Mouse (Mus musculus) heart, embryonic 15.5 days (tissue): ENCODE measurements around the gene Gphn. TPM values are rescaled to one million over a fixed set of nuclear protein-coding genes. Genes with fewer than 3 reads are reported as not detected.

ENCODE experiments used
- ATAC-seq: fragments of 200-750 bp; cut with Nextera tagmentation; replicated peaks from 2 replicates; pipeline ENCODE4 v1.8.0; 2017; ENCODE audit warnings: low read depth, moderate TSS enrichment; ENCODE audit not compliant: insufficient number of reproducible peaks, insufficient read depth, low FRiP score
- H3K27ac ChIP-seq: fragments of 300-500 bp; sonication (generic); 2 replicates; pipeline ENCODE4 v1.5.1; 2015; ENCODE audit warnings: mild to moderate bottlenecking, inconsistent platforms
- H3K27me3 ChIP-seq: fragments of 300-500 bp; sonication (generic); 2 replicates; pipeline ENCODE4 v1.6.1; 2015; ENCODE audit warnings: inconsistent platforms
- H3K36me3 ChIP-seq: fragments of 300-500 bp; sonication (generic); 2 replicates; pipeline ENCODE4 v1.6.1; 2015; ENCODE audit warnings: mild to moderate bottlenecking, inconsistent platforms
- H3K4me1 ChIP-seq: fragments of 300-500 bp; sonication (generic); replicated peaks from 2 replicates; pipeline ENCODE4 v1.6.1; 2015; ENCODE audit warnings: inconsistent platforms
- H3K4me2 ChIP-seq: fragments of 300-500 bp; sonication (generic); 2 replicates; pipeline ENCODE4 v1.6.1; 2015; ENCODE audit warnings: inconsistent platforms, mild to moderate bottlenecking, moderate library complexity
- H3K4me3 ChIP-seq: fragments of 300-500 bp; sonication (generic); 2 replicates; pipeline ENCODE4 v1.5.1; 2015; ENCODE audit warnings: mild to moderate bottlenecking, inconsistent platforms
- H3K9ac ChIP-seq: fragments of 300-500 bp; sonication (generic); 2 replicates; pipeline ENCODE4 v1.6.1; 2015; ENCODE audit warnings: mild to moderate bottlenecking, inconsistent platforms
- H3K9me3 ChIP-seq: fragments of 300-500 bp; sonication (generic); replicated peaks from 2 replicates; pipeline ENCODE4 v1.6.1; 2016; ENCODE audit warnings: inconsistent platforms
- WGBS: fragments of 180-500 bp; shearing (Covaris S2); methylation state at CpG from one replicate; pipeline ENCODE4 v1.1.7; 2015; ENCODE audit warnings: mixed read lengths; 5-methylcytosine and 5-hydroxymethylcytosine counted together
- polyA plus RNA-seq: library from polyadenylated mRNA; unstranded; fragments of >200 nt; fragmentation: Nextera tagmentation; extraction: Ambion mirVana; gene quantifications from 2 replicates; pipeline ENCODE4 v1.2.1, GENCODE M21; 2015

The Gphn gene
- polyA plus RNA-seq, 1 experiment from 2014 or later: 11.8 TPM

GRCm38 (mm10) chr12:78645282-78645681 lies 419.1 kb downstream of the Gphn start:
- H3K36me3 ChIP-seq: no peaks in the 10 kb centered on the region
- H3K4me1 ChIP-seq: 0 out of 2 replicates have a peak, but pooled peaks cover 2% of the 10 kb centered on the region
- WGBS: 83% methylated on average over 1 of the region's 1 CpGs
- H3K9me3 ChIP-seq: no peaks in the 10 kb centered on the region
- no peaks in the 10 kb centered on the region for H3K27me3 ChIP-seq
- no peak overlapping the region for H3K27ac ChIP-seq
- no peak overlapping the region for H3K9ac ChIP-seq
- no peak overlapping the region for H3K4me2 ChIP-seq
- no peak for ATAC-seq
- H3K4me3 ChIP-seq: no peak overlapping the region

DNA sequence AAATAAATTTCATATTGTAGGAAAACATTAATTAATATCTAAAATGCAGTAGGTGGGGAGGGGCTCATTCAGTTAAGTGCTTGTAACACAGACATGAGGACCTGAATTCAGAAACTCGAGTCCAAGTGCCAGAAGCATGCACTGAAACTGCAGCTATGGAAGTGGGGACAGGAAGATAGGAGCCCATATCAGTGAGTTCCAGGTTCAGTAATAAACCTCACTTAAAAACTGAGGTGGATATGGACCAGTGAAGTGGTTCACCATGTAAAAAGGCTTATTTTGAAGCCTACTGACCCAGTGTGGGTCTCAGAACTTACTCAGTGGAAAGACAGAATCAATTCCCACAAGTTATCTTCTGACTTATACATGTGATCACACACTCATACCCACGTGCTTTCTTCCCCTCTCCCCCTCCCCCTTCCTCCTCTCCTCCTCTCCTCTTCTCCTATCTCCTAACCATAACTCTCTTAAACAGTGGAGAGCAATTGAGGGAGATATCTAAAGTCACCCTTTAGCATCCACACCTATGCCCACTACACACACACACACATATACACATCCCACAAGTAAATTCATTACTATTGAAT lies 433.6 kb downstream of the Gphn start:
- 37% methylated on average over 2 of the region's 2 CpGs for WGBS
- ATAC-seq: no peak
- H3K4me3 ChIP-seq: no peak overlapping the region
- H3K9me3 ChIP-seq: no peaks in the 10 kb centered on the region
- H3K36me3 ChIP-seq: no peaks in the 10 kb centered on the region
- no peak overlapping the region for H3K9ac ChIP-seq
- H3K4me1 ChIP-seq: no peaks in the 10 kb centered on the region
- no peak overlapping the region for H3K27ac ChIP-seq
- no peaks in the 10 kb centered on the region for H3K27me3 ChIP-seq
- H3K4me2 ChIP-seq: no peak overlapping the region

DNA sequence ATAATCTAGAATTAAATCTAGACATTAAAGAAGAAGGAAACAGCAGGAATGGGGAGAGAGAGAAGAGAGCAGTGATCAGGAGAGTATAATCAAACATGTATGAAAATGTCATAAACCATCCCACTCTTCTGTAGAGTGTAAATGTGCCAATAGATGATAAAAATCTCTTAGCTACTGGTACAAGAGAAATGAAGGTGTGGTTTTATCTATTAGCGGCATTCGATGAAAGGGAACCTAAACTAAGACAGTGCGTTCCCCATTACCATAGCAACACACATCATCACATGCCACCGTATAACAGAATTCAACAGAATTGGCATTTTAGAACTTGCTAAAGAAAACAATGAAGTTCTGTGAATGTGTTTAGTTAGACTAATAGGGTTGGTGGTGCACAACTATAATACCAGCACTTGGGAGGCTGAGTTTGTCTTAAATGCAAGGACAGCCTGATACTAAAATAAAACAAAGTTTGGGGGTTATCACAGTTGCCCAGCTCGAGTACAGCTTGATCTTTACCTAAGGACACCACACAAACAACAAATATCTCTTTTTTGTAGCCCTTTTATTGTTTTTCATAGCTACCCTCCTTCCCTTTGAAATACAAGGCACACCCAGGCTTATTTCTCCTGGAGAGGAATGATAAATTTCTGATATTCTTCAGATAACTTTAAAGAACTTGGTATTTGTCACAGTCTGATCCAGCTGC lies 452.1 kb downstream of the Gphn start:
- no peak overlapping the region for H3K27ac ChIP-seq
- H3K27me3 ChIP-seq: no peaks in the 10 kb centered on the region
- 84% methylated on average over 5 of the region's 5 CpGs for WGBS
- no peak overlapping the region for H3K9ac ChIP-seq
- no peak for ATAC-seq
- H3K4me1 ChIP-seq: no peaks in the 10 kb centered on the region
- no peak overlapping the region for H3K4me2 ChIP-seq
- H3K36me3 ChIP-seq: no peaks in the 10 kb centered on the region
- no peaks in the 10 kb centered on the region for H3K9me3 ChIP-seq
- no peak overlapping the region for H3K4me3 ChIP-seq

DNA sequence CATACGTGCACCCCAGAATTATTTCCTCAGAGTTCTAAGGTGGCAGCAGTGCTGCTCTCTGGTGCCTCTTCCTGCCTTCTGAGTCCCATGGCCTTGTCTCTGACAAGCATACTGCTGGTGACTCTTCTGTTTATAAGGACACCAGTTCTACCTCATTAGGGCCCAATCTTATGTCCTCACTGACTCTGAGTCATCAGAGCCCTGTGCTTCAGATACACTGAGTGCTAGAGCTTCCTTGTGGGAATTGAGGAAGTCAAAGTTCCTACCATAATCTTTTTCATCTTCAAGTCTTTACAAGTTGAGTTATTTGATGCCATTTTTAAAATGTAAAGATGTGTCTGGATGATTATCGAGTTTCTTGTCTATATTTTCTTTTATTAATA lies 452.6 kb downstream of the Gphn start:
- no peaks in the 10 kb centered on the region for H3K36me3 ChIP-seq
- no peak for ATAC-seq

DNA sequence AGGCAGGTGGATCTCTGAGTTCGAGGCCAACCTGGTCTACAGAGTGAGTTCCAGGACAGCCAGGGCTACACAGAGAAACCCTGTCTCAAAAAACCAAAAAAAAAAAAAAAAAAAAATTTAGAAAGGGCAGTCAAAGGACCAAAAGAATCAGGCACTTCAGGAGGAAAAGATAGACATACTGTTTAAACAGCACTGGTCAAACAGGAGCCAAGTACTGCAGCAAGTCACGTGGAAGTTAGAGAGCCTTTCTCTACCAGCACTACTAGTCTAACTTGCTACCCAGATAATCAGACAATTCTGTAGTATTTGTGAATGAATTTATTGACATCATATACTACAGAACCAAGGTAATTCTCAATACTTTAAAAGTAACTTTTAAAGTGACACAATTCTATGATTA lies 454.9 kb downstream of the Gphn start:
- Histone ChIP-seq H3K9ac (no peak overlapping the region), H3K27me3 (no peaks in the 10 kb centered on the region), H3K9me3 (no peaks in the 10 kb centered on the region), H3K4me1 (no peaks in the 10 kb centered on the region), H3K4me2 (no peak overlapping the region), H3K27ac (no peak overlapping the region), H3K4me3 (no peak overlapping the region), H3K36me3 (no peaks in the 10 kb centered on the region)
- no peak for ATAC-seq
- WGBS: 84% methylated on average over 2 of the region's 2 CpGs

More for the DNA sequence above, 452.6 kb downstream of the Gphn start:
- Histone ChIP-seq H3K27ac (no peak overlapping the region), H3K9me3 (no peaks in the 10 kb centered on the region), H3K9ac (no peak overlapping the region), H3K4me2 (no peak overlapping the region), H3K4me3 (no peak overlapping the region), H3K4me1 (no peaks in the 10 kb centered on the region), H3K27me3 (no peaks in the 10 kb centered on the region)
- 87% methylated on average over 2 of the region's 2 CpGs for WGBS

- Histone ChIP-seq H3K4me3 (no peak overlapping the region), H3K4me1 (no peaks in the 10 kb centered on the region), H3K36me3 (no peaks in the 10 kb centered on the region), H3K27ac (no peak overlapping the region), H3K9ac (no peak overlapping the region), H3K4me2 (no peak overlapping the region), H3K9me3 (no peaks in the 10 kb centered on the region), H3K27me3 (no peaks in the 10 kb centered on the region)
- WGBS: 67% methylated on average over 4 of the region's 4 CpGs
- ATAC-seq: no peak
These were observed 456.1 kb downstream of the Gphn start for GRCm38 (mm10) chr12:78682279-78682678.

DNA sequence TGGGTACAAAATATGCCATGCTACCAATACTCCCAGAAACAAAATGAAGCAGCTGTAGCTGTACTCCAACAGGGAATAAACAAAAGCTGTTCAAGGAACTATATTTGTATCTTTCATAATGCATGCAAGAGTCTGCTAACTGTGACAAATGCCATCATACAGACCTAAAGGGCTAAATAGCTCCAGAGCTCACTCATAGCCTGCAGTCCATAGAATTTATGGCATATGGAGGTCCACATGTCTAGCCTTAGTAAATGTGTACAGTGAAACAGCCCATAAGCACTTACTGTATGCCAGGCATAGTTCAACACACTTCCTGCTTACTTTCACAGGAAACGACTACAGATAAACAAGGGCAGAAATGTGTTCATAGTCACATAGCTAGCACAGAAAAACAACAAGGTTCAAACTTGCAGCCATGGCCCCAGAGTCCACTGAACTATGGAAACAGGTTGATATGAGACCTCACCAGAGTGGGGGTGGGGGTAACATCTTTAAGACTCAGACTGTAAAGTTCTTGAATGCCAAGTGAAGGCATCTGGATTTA lies 459.6 kb downstream of the Gphn start:
- H3K27me3 ChIP-seq: no peaks in the 10 kb centered on the region
- no peaks in the 10 kb centered on the region for H3K36me3 ChIP-seq
- WGBS: 49% methylated on average over 1 of the region's 1 CpGs
- no peak for ATAC-seq
- no peaks in the 10 kb centered on the region for H3K9me3 ChIP-seq
- H3K4me3 ChIP-seq: no peak overlapping the region
- H3K9ac ChIP-seq: no peak overlapping the region
- no peak overlapping the region for H3K4me2 ChIP-seq
- H3K27ac ChIP-seq: no peak overlapping the region
- H3K4me1 ChIP-seq: no peaks in the 10 kb centered on the region

DNA sequence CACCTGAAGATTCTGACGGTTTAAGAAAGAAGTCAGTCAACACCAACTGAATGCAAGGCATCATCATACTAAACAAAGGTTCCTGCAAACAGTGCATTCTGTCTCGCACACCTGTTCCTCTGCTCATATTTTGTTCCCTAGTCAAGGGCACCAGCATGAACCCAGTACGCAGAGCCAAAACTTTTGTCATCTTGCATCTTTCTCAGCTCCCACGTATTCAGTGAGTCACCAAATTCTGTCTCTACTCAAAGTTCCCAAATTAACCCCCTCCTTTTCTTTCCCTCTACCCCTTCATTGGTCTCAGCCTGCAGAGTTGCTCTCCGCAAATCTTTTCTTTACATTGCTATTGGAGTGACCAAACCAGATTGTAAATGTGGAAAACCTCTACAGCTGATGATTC lies 462.7 kb downstream of the Gphn start:
- no peaks in the 10 kb centered on the region for H3K36me3 ChIP-seq
- H3K4me3 ChIP-seq: no peak overlapping the region
- 81% methylated on average over 5 of the region's 5 CpGs for WGBS

DNA sequence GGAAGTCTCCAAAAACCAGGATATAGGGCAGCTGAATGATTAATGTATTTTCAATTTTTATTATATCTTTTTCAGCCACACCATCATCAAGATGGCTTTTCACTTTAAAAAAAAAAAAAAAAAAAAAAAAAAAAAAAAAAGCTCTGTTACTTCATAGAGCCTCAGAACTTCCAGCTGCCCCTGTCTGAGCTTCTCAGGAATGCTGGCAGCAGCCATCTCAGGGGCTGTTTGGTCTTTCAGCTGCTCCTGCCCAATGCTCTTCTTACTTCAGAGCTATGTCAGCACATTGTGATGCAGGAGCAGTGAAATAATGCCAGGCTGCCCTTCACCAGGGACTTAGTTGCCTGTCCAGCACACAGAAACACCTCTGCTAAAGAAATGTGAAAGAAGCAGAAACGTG lies 465.1 kb downstream of the Gphn start, which contains the start of gene Fam71d:
TSS of gene Fam71d (plus strand) at position 211 of the 400 bp plus-strand sequence.
- Histone ChIP-seq H3K27ac (no peak within 1 kb of the TSS), H3K4me2 (no peak within 1 kb of the TSS), H3K27me3 (no peaks in the 10 kb centered on the region), H3K9ac (no peak within 1 kb of the TSS), H3K36me3 (no peaks in the 10 kb centered on the region), H3K9me3 (no peaks in the 10 kb centered on the region), H3K4me3 (no peak within 1 kb of the TSS), H3K4me1 (no peaks in the 10 kb centered on the region)
- ATAC-seq: no peak
- WGBS: 71% methylated on average over 1 of the region's 1 CpGs

More for the DNA sequence above, 462.7 kb downstream of the Gphn start:
- no peaks in the 10 kb centered on the region for H3K4me1 ChIP-seq
- no peaks in the 10 kb centered on the region for H3K27me3 ChIP-seq
- no peak for ATAC-seq
- no peak overlapping the region for H3K9ac ChIP-seq
- no peak overlapping the region for H3K4me2 ChIP-seq
- no peak overlapping the region for H3K27ac ChIP-seq
- no peaks in the 10 kb centered on the region for H3K9me3 ChIP-seq

DNA sequence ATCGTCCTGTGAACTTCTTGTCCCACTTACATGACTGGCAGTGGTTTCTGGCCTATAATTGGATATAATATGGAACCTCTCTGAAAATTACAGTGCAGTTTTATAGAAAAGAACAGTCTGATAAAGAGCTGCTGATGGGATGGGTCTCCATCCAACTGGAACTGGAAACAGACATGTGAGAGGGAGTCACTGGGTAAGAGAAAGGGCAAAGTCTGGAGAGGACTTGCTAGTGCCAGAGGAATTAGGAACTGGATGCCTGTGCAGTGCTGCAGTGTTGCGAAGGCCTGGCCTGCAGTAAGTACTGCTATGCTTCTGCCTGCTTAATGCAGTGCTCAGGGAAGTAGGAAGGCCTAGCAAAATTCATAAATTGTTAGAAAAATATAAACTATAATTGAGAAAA lies 467.1 kb downstream of the Gphn start:
- 83% methylated on average over 2 of the region's 2 CpGs for WGBS
- H3K9ac ChIP-seq: no peak overlapping the region
- no peaks in the 10 kb centered on the region for H3K27me3 ChIP-seq

DNA sequence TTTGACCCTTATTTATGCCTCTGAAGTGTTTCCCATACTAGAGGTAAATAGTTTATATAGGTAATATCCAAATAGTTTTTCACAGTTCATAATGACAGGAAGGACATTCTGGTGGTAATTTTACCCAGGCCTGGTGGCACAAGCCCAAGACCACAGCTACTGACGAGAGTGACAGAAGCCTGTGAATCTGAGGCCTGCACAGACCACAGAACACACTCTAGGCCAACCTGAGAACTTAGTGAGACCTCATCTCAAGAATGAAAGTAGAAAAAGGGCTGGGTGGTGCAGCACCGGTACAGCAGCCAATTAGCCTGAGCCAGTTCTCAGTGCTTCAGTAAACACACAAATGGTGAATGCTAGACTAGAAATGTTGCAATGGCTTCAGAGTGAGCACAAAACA lies 491.6 kb downstream of the Gphn start:
- no peaks in the 10 kb centered on the region for H3K27me3 ChIP-seq
- no peak overlapping the region for H3K27ac ChIP-seq
- H3K36me3 ChIP-seq: no peaks in the 10 kb centered on the region
- H3K9me3 ChIP-seq: no peaks in the 10 kb centered on the region
- H3K4me1 ChIP-seq: no peaks in the 10 kb centered on the region
- no peak for ATAC-seq
- no peak overlapping the region for H3K9ac ChIP-seq
- WGBS: 70% methylated on average over 2 of the region's 2 CpGs
- no peak overlapping the region for H3K4me2 ChIP-seq
- H3K4me3 ChIP-seq: no peak overlapping the region

More for the DNA sequence above, 467.1 kb downstream of the Gphn start:
- Histone ChIP-seq H3K27ac (no peak overlapping the region), H3K36me3 (no peaks in the 10 kb centered on the region), H3K9me3 (no peaks in the 10 kb centered on the region), H3K4me2 (no peak overlapping the region), H3K4me1 (no peaks in the 10 kb centered on the region), H3K4me3 (no peak overlapping the region)
- ATAC-seq: no peak

DNA sequence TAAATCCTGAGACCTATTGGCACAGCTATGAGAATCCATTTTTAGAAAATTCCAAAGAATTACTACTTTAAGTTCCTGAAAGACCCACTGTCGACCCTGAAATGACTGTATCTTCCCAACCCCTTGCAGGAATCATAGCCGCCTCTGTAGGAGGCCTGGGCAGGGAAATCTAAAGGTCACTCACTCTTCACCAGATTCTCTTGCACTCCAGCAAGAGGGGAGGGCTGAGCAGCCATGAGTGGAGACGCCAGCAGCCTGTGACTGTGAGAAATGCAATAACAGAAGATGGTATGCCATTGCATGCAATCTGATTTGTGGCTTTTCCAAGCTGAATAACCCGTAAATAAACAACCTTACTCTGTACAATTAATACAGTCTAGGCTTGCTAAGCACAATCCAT lies 501.5 kb downstream of the Gphn start:
- H3K27me3 ChIP-seq: no peaks in the 10 kb centered on the region
- no peak overlapping the region for H3K4me3 ChIP-seq
- ATAC-seq: no peak
- no peak overlapping the region for H3K9ac ChIP-seq
- no peak overlapping the region for H3K27ac ChIP-seq
- no peaks in the 10 kb centered on the region for H3K4me1 ChIP-seq
- no peak overlapping the region for H3K4me2 ChIP-seq
- H3K36me3 ChIP-seq: no peaks in the 10 kb centered on the region
- 47% methylated on average over 4 of the region's 4 CpGs for WGBS
- H3K9me3 ChIP-seq: no peaks in the 10 kb centered on the region
